Mouse (Mus musculus) midbrain, postnatal 0 days (tissue): ENCODE data around the gene Edar. TPM values are rescaled to one million over a fixed set of nuclear protein-coding genes. Genes with fewer than 3 reads are reported as not detected.
A peak's percentile ranks its signal among the peaks of the same experiment; 100 is the strongest.

Experiments
- ATAC-seq: fragments of 200-750 bp; cut with Nextera tagmentation; 2 replicates; pipeline ENCODE4 v1.8.0; 2017; ENCODE audit warnings: moderate number of reproducible peaks, mild to moderate bottlenecking, moderate TSS enrichment, moderate library complexity; ENCODE audit not compliant: low FRiP score
- DNase-seq: peaks from one replicate; pipeline ENCODE4 v3.0.0-alpha.2; 2015; ENCODE audit warnings: low spot score
- H3K27ac ChIP-seq: fragments of 300-500 bp; sonication (generic); 2 replicates; pipeline ENCODE4 v1.5.1; 2014; ENCODE audit warnings: low read depth, mild to moderate bottlenecking, low read length, mixed read lengths
- H3K27me3 ChIP-seq: fragments of 300-500 bp; sonication (generic); 2 replicates; pipeline ENCODE4 v1.6.1; 2014; ENCODE audit warnings: low read length, control low read depth, mixed read lengths; ENCODE audit not compliant: insufficient read depth
- H3K36me3 ChIP-seq: fragments of 300-500 bp; sonication (generic); 2 replicates; pipeline ENCODE4 v1.6.1; 2014; ENCODE audit warnings: low read length, control low read depth, mixed read lengths; ENCODE audit not compliant: insufficient read depth
- H3K4me1 ChIP-seq: fragments of 300-500 bp; sonication (generic); 2 replicates; pipeline ENCODE4 v1.6.1; 2014; ENCODE audit warnings: mild to moderate bottlenecking, control low read depth, antibody characterized with exemption, low read length, mixed read lengths; ENCODE audit not compliant: insufficient read depth
- H3K4me2 ChIP-seq: fragments of 300-500 bp; sonication (generic); 2 replicates; pipeline ENCODE4 v1.6.1; 2014; ENCODE audit warnings: low read depth, mild to moderate bottlenecking, low read length, mixed read lengths; ENCODE audit not compliant: poor library complexity, severe bottlenecking
- H3K4me3 ChIP-seq: fragments of 300-500 bp; sonication (generic); 2 replicates; pipeline ENCODE4 v1.5.1; 2014; ENCODE audit warnings: low read depth, mild to moderate bottlenecking, low read length, moderate library complexity
- H3K9ac ChIP-seq: fragments of 300-500 bp; sonication (generic); replicated peaks from 2 replicates; pipeline ENCODE4 v1.6.1; 2014; ENCODE audit warnings: mild to moderate bottlenecking, low read length, moderate library complexity, mixed read lengths; ENCODE audit not compliant: poor library complexity, severe bottlenecking
- H3K9me3 ChIP-seq: fragments of 300-500 bp; sonication (generic); 2 replicates; pipeline ENCODE4 v1.6.1; 2016; ENCODE audit warnings: low read length, control low read depth
- CTCF ChIP-seq: IDR thresholded peaks from 2 replicates; pipeline ENCODE4 v1.5.1; 2016; ENCODE audit warnings: antibody characterized with exemption, mild to moderate bottlenecking
- WGBS: fragments of 180-500 bp; shearing (Covaris S2); extraction: QIAGEN DNeasy Blood & Tissue Kit; methylation state at CpG from one replicate; pipeline ENCODE4 v1.1.7; 2014; 5-methylcytosine and 5-hydroxymethylcytosine counted together
- polyA plus RNA-seq: library from polyadenylated mRNA; unstranded; fragments of >200 nt; fragmentation: Nextera tagmentation; extraction: Ambion mirVana; gene quantifications from 2 replicates; pipeline ENCODE4 v1.2.1, GENCODE M21; 2015
- total RNA-seq: library from RNA; depleted of rRNA; stranded (reverse); fragments of >200 nt; gene quantifications from 2 replicates; pipeline ENCODE4 v1.2.3, GENCODE M21; 2014

Edar gene
- total and polyA plus RNA-seq, 2 experiments from 2014 or later: 0.16 to 0.33 TPM

GRCm38 (mm10) chr10:58652418-58653394 lies 22.7 kb downstream of the Edar start:
- WGBS: 40% methylated on average over 10 of the region's 10 CpGs
- H3K9ac ChIP-seq: no peak overlapping the region
- H3K9me3 ChIP-seq: no peaks in the 10 kb centered on the region
- TF ChIP-seq CTCF: no peak
- no peaks in the 10 kb centered on the region for H3K36me3 ChIP-seq
- ATAC-seq (no peak), DNase-seq (no peak)
- H3K4me3 ChIP-seq: no peak overlapping the region
- H3K4me2 ChIP-seq: no peak overlapping the region
- H3K27ac ChIP-seq: no peak overlapping the region
- peaks cover 2% of the 10 kb centered on the region; the same call in 1 of the 2 replicates for H3K4me1 ChIP-seq
- no peaks in the 10 kb centered on the region for H3K27me3 ChIP-seq

GRCm38 (mm10) chr10:58652045-58652417 lies 23.4 kb downstream of the Edar start:
- no peaks in the 10 kb centered on the region for H3K9me3 ChIP-seq
- no peaks in the 10 kb centered on the region for H3K27me3 ChIP-seq
- no peak overlapping the region for H3K4me3 ChIP-seq
- no peak overlapping the region; the same call in 1 of the 2 replicates for H3K4me2 ChIP-seq
- no peaks in the 10 kb centered on the region for H3K36me3 ChIP-seq
- whole genome bisulfite sequencing: 4% methylated on average over 9 of the region's 9 CpGs
- DNase-seq (no peak), ATAC-seq (no peak)
- no peak for TF ChIP-seq CTCF
- peaks cover 2% of the 10 kb centered on the region; the same call in 1 of the 2 replicates for H3K4me1 ChIP-seq
- no peak overlapping the region for H3K9ac ChIP-seq
- H3K27ac ChIP-seq: no peak overlapping the region

GRCm38 (mm10) chr10:58651270-58652042 lies 24.0 kb downstream of the Edar start:
- H3K4me3 ChIP-seq: no peak overlapping the region
- ATAC-seq (no peak), DNase-seq (no peak)
- no peaks in the 10 kb centered on the region for H3K36me3 ChIP-seq
- H3K9ac ChIP-seq: no peak overlapping the region
- H3K27me3 ChIP-seq: no peaks in the 10 kb centered on the region
- peaks cover 2% of the 10 kb centered on the region; the same call in 1 of the 2 replicates for H3K4me1 ChIP-seq
- 10% methylated on average over 22 of the region's 22 CpGs for WGBS
- peak overlapping the region; percentile 16; the same call in 1 of the 2 replicates for H3K4me2 ChIP-seq
- H3K27ac ChIP-seq: no peak overlapping the region
- H3K9me3 ChIP-seq: no peaks in the 10 kb centered on the region
- no peak for TF ChIP-seq CTCF

- H3K4me1 ChIP-seq: peaks cover 2% of the 10 kb centered on the region; the same call in 1 of the 2 replicates
- 64% methylated on average over 5 of the region's 5 CpGs for WGBS
- no peak for TF ChIP-seq CTCF
- H3K36me3 ChIP-seq: no peaks in the 10 kb centered on the region
- H3K4me2 ChIP-seq: no peak overlapping the region
- no peak overlapping the region for H3K27ac ChIP-seq
- no peak for DNase-seq
- H3K9me3 ChIP-seq: no peaks in the 10 kb centered on the region
- no peak overlapping the region for H3K4me3 ChIP-seq
- no peak for ATAC-seq
- no peak overlapping the region for H3K9ac ChIP-seq
- H3K27me3 ChIP-seq: no peaks in the 10 kb centered on the region
These were observed 26.7 kb downstream of the Edar start for GRCm38 (mm10) chr10:58648787-58649186.

GRCm38 (mm10) chr10:58644671-58645070 lies 30.8 kb downstream of the Edar start:
- Histone ChIP-seq H3K4me2 (no peak overlapping the region), H3K9ac (no peak overlapping the region), H3K9me3 (no peaks in the 10 kb centered on the region), H3K27ac (no peak overlapping the region), H3K27me3 (no peaks in the 10 kb centered on the region), H3K36me3 (no peaks in the 10 kb centered on the region), H3K4me1 (no peaks in the 10 kb centered on the region), H3K4me3 (no peak overlapping the region)
- TF ChIP-seq CTCF: no peak
- ATAC-seq (no peak), DNase-seq (no peak)
- whole genome bisulfite sequencing: 80% methylated on average over 5 of the region's 5 CpGs
